Mouse (Mus musculus): ENCODE results near the gene Tmem161a. TPM values are rescaled to one million over a fixed set of nuclear protein-coding genes. Genes with fewer than 3 reads are reported as not detected.

Tmem161a gene
- total RNA-seq, 1 experiment = 73.9 TPM

DNA sequence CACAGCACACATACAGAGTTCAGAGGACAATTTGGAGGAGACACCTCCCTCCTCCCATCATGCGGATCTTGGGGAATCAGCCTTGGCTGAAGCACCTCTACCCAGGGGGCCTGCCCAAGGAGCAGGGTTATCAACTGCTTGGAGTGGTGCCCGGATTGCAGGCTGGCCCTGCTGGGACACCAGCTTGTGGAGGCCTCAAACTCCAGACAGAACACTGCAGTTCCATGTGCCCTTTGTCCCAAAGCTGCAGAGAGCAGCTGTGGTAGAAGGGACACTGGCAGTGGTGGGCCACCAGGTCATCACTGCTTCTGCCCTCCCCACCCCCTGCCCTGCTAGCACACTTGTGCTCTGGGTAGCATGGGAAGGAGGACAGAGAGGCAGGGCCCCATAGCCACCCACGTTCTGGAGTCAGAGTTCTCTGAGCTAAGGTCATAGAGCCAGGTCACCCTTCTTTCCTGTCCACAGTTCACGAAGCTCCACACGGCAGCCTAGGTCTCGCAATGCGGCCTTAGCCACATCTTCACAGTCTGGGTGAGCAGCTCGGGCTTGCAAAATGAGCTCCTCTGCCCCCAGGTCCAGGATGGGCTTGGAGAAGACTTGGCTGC is 48.2 kb downstream of the Tmem161a start:
- peaks cover 21% of the 10 kb centered on the region; the same call in 1 of the 2 replicates for H3K36me3 ChIP-seq (ENCODE audit: control insufficient read depth, insufficient read depth, low read length, poor library complexity, severe bottlenecking)
- H3K9ac ChIP-seq (ENCODE audit: insufficient read depth, low read depth, low read length, poor library complexity, severe bottlenecking) = no peak overlapping the region
- in situ Hi-C loops (cut with MboI; ENCODE audit: low sequenced_read_pairs in 2 of 2, unreplicated experiment in 2 of 2) = no loop called here
- H3K27ac ChIP-seq (ENCODE audit: insufficient read depth, low read depth, low read length, poor library complexity, severe bottlenecking) = no peak overlapping the region
- H3K4me3 ChIP-seq (ENCODE audit: insufficient read depth in 1 of 2, low read depth in 1 of 2, low read length in 2 of 2, poor library complexity in 1 of 2, severe bottlenecking in 1 of 2) = no peak overlapping the region
- TF ChIP-seq ZC3H11A (IDR thresholded peaks at IDR 0.05; ENCODE audit: borderline replicate concordance, low read depth, low read length) = no peak
- no peak for TF ChIP-seq ZNF384 (IDR thresholded peaks at IDR 0.05; ENCODE audit: low read depth, low read length)
- no peak for TF ChIP-seq HCFC1 (IDR thresholded peaks at IDR 0.05; ENCODE audit: borderline replicate concordance, insufficient read depth, low read length)
- TF ChIP-seq CHD2 (IDR thresholded peaks at IDR 0.05; ENCODE audit: low read depth, low read length) = no peak
- no peak for TF ChIP-seq MAFK (IDR thresholded peaks at IDR 0.05; ENCODE audit: insufficient read depth, low read depth, low read length)
- no peak for DNase-seq (ENCODE audit: low read depth, low spot score)
- H3K9me3 ChIP-seq (ENCODE audit: control insufficient read depth, insufficient read depth, low read depth, low read length) = no peaks in the 10 kb centered on the region
- H3K4me1 ChIP-seq (ENCODE audit: control insufficient read depth in 2 of 2, insufficient read depth in 2 of 2, low read length in 2 of 2, poor library complexity in 1 of 2) = peaks cover 0 to 5% of the 10 kb centered on the region in 2 experiments; a peak in 1 of 4 replicates

DNA sequence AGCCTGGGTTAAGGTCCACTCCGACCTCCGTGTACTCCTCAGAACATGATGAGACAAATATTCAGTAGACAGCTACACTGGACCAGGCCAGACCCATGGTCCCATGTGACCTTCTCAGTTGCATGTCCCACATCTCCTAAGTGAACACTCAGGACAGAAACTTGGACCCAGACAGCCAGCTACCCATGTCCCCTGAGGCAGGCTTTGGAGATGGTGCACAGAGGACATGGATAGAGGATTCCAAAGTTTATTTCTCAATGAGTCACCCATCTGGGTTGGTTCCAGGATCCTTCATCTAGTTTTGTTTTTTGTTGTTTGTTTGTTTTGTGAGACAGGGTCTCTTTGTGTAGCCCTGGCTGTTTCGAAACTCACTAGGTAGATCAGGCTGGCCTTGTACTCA is 48.8 kb downstream of the Tmem161a start:
- Histone ChIP-seq H3K27ac (ENCODE audit: insufficient read depth, low read depth, low read length, poor library complexity, severe bottlenecking) (no peak overlapping the region), H3K9me3 (ENCODE audit: control insufficient read depth, insufficient read depth, low read depth, low read length) (no peaks in the 10 kb centered on the region), H3K9ac (ENCODE audit: insufficient read depth, low read depth, low read length, poor library complexity, severe bottlenecking) (no peak overlapping the region), H3K4me3 (ENCODE audit: insufficient read depth in 1 of 2, low read depth in 1 of 2, low read length in 2 of 2, poor library complexity in 1 of 2, severe bottlenecking in 1 of 2) (no peak overlapping the region), H3K4me1 (ENCODE audit: control insufficient read depth in 2 of 2, insufficient read depth in 2 of 2, low read length in 2 of 2, poor library complexity in 1 of 2) (peaks cover 0 to 5% of the 10 kb centered on the region in 2 experiments; a peak in 1 of 4 replicates), H3K36me3 (ENCODE audit: control insufficient read depth, insufficient read depth, low read length, poor library complexity, severe bottlenecking) (peaks cover 21% of the 10 kb centered on the region; the same call in 1 of the 2 replicates)
- DNase-seq (ENCODE audit: low read depth, low spot score) = no peak
- TF ChIP-seq HCFC1 (IDR thresholded peaks at IDR 0.05; ENCODE audit: borderline replicate concordance, insufficient read depth, low read length) (no peak), CHD2 (IDR thresholded peaks at IDR 0.05; ENCODE audit: low read depth, low read length) (no peak), ZC3H11A (IDR thresholded peaks at IDR 0.05; ENCODE audit: borderline replicate concordance, low read depth, low read length) (no peak), MAFK (IDR thresholded peaks at IDR 0.05; ENCODE audit: insufficient read depth, low read depth, low read length) (no peak), ZNF384 (IDR thresholded peaks at IDR 0.05; ENCODE audit: low read depth, low read length) (no peak)
- in situ Hi-C loops (cut with MboI; ENCODE audit: low sequenced_read_pairs in 2 of 2, unreplicated experiment in 2 of 2) = no loop called here

DNA sequence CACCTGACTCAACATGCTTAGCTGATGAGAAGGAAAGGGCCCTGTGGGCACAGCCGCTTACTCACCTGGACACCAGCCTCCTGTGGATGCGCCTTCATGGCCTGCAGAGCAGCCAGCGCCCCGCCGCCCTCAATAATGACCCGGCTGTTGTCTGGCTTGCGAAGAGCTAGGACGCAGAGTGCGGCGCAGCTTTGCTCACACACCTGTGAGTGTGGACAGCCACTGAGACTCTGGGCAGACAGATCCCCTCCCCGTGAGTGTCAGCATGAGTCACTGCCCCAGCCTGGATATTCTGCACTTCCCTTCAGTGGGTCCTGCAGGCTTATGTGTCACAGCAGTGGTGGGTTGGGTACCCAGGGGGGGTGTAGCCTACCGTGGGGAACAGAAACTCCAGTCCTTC is 49.9 kb downstream of the Tmem161a start:
- H3K36me3 ChIP-seq (ENCODE audit: control insufficient read depth, insufficient read depth, low read length, poor library complexity, severe bottlenecking) = peaks cover 21% of the 10 kb centered on the region; the same call in 1 of the 2 replicates
- no peaks in the 10 kb centered on the region for H3K9me3 ChIP-seq (ENCODE audit: control insufficient read depth, insufficient read depth, low read depth, low read length)
- no peak overlapping the region for H3K4me3 ChIP-seq (ENCODE audit: insufficient read depth in 1 of 2, low read depth in 1 of 2, low read length in 2 of 2, poor library complexity in 1 of 2, severe bottlenecking in 1 of 2)
- 0 out of 2 replicates have a peak overlapping the region, but pooled peaks have one; percentile 1 for H3K9ac ChIP-seq (ENCODE audit: insufficient read depth, low read depth, low read length, poor library complexity, severe bottlenecking)
- DNase-seq (ENCODE audit: low read depth, low spot score) = no peak
- peaks cover 0 to 5% of the 10 kb centered on the region in 2 experiments; a peak in 1 of 4 replicates for H3K4me1 ChIP-seq (ENCODE audit: control insufficient read depth in 2 of 2, insufficient read depth in 2 of 2, low read length in 2 of 2, poor library complexity in 1 of 2)
- no peak for TF ChIP-seq ZC3H11A (IDR thresholded peaks at IDR 0.05; ENCODE audit: borderline replicate concordance, low read depth, low read length)
- TF ChIP-seq ZNF384 (IDR thresholded peaks at IDR 0.05; ENCODE audit: low read depth, low read length) = no peak
- no peak for TF ChIP-seq CHD2 (IDR thresholded peaks at IDR 0.05; ENCODE audit: low read depth, low read length)
- TF ChIP-seq HCFC1 (IDR thresholded peaks at IDR 0.05; ENCODE audit: borderline replicate concordance, insufficient read depth, low read length) = no peak
- TF ChIP-seq MAFK (IDR thresholded peaks at IDR 0.05; ENCODE audit: insufficient read depth, low read depth, low read length) = no peak
- in situ Hi-C loops (cut with MboI; ENCODE audit: low sequenced_read_pairs in 2 of 2, unreplicated experiment in 2 of 2) = no loop called here
- H3K27ac ChIP-seq (ENCODE audit: insufficient read depth, low read depth, low read length, poor library complexity, severe bottlenecking) = no peak overlapping the region

DNA sequence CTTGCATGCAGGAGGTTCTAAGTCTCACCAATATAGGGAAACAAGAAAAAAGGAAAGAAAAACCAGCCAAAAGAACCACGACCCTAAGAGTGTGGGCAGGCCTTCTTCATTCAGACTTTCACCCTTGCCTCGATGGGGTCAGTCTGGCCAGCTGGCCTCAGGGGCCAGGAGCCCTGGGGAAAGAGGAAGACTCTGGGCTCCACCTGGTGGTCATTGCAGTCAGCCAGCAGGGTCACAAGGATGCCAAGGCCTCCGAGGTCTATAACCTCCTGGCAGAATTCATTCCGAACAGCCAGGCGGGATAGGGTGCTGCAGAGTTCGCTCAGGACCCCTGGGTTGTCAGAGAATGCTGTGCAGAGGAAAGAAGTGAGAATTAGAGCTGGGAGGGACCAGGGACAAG is 51.2 kb downstream of the Tmem161a start:
- in situ Hi-C loops (cut with MboI; ENCODE audit: low sequenced_read_pairs in 2 of 2, unreplicated experiment in 2 of 2) = no loop called here
- H3K9ac ChIP-seq (ENCODE audit: insufficient read depth, low read depth, low read length, poor library complexity, severe bottlenecking) = no peak overlapping the region
- H3K9me3 ChIP-seq (ENCODE audit: control insufficient read depth, insufficient read depth, low read depth, low read length) = no peaks in the 10 kb centered on the region
- no peak for TF ChIP-seq CHD2 (IDR thresholded peaks at IDR 0.05; ENCODE audit: low read depth, low read length)
- H3K36me3 ChIP-seq (ENCODE audit: control insufficient read depth, insufficient read depth, low read length, poor library complexity, severe bottlenecking) = peaks cover 21% of the 10 kb centered on the region; the same call in 1 of the 2 replicates
- H3K27ac ChIP-seq (ENCODE audit: insufficient read depth, low read depth, low read length, poor library complexity, severe bottlenecking) = no peak overlapping the region
- peaks cover 0 to 9% of the 10 kb centered on the region in 2 experiments; a peak in 2 of 4 replicates for H3K4me1 ChIP-seq (ENCODE audit: control insufficient read depth in 2 of 2, insufficient read depth in 2 of 2, low read length in 2 of 2, poor library complexity in 1 of 2)
- no peak overlapping the region for H3K4me3 ChIP-seq (ENCODE audit: insufficient read depth in 1 of 2, low read depth in 1 of 2, low read length in 2 of 2, poor library complexity in 1 of 2, severe bottlenecking in 1 of 2)
- DNase-seq (ENCODE audit: low read depth, low spot score) = no peak
